Mouse (Mus musculus): Measurements from ENCODE around the gene Ipo8. TPM values are rescaled to one million over a fixed set of nuclear protein-coding genes. Genes with fewer than 3 reads are reported as not detected.

Ipo8 gene
- polyA plus RNA-seq, 1 experiment from 2014 or later = 7.3 TPM

Other genes starting within 250 kb of the Ipo8 start
- 4.3 and 5.7 TPM in 2 replicates for gene Caprin2, start 64.8 kb upstream of the Ipo8 start, polyA plus RNA-seq (2015; fragmentation: Nextera tagmentation; extraction: Ambion mirVana)
- gene Sinhcaf, start 115.0 kb upstream of the Ipo8 start, polyA plus RNA-seq (2015; fragmentation: Nextera tagmentation; extraction: Ambion mirVana) = 14.5 and 15.9 TPM in 2 replicates